Mouse (Mus musculus): ENCODE data around the gene Rps5. TPM values are rescaled to one million over a fixed set of nuclear protein-coding genes. Genes with fewer than 3 reads are reported as not detected.
"Not testable (repeated sequence)": the region's sequence is repeated elsewhere in the genome, so short reads cannot be mapped to it uniquely, and the experiment has no call there.

Rps5 gene
- 100 to 1,000 TPM; 498 to 510 TPM for total RNA-seq (2021)
- long read RNA-seq, experiment 1, transcript Rps5-201 (6 exons, 761 nt): major isoform, 394 of 433 reads
- long read RNA-seq, experiment 1, transcript Rps5-202 (6 exons, 794 nt): minor isoform, 5 of 433 reads
- long read RNA-seq, experiment 1, partial matches to known transcripts: 32 of 433 reads
- long read RNA-seq, experiment 1, other reads (novel, unspliced or antisense): 1 of 433 reads
- long read RNA-seq, experiment 2, transcript Rps5-201 (6 exons, 761 nt): major isoform, 271 of 295 reads
- long read RNA-seq, experiment 2, partial matches to known transcripts: 19 of 295 reads
- long read RNA-seq, experiment 2, other reads (novel, unspliced or antisense): 3 of 295 reads

DNA sequence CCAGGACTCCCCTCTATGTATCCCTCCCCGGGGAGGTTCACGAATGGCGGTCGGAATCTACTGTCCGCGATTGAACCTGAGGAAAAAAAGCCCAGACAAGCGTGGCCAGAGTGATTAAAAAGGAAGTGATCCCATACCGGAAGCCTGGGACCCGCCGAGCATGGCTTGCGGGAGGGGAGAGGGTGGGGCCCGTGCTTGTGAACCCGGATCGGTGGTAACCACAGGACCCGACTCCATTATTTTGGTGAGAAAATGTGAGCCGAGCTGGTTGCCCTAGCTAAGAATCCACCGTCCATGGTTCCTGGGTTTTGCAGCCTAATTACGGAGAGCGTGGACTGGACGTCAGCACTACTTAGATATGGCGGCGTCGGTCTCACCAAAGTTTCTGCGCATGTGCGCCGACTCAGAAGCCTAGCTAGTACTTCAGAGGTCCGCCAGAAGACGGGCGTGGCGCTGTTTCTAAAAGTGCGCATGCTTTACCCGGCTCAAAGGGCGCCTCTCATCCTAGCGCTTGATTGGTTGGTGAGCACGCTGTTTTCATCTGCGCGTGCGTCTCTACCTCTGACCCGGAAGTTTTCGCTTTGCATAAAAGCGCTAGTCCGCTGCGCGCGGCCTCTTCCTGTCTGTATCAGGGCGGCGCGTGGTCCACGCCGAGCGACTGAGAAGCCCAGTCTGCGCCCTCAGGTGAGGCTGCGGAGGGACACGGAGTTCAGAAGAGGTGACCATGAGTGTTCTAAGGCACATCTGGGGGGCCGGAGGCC lies at the start of gene Rps5:
TSS of gene Rps5 (plus strand) at position 586 of the 761 bp plus-strand sequence.
- DNase-seq: peak; percentile 97

DNA sequence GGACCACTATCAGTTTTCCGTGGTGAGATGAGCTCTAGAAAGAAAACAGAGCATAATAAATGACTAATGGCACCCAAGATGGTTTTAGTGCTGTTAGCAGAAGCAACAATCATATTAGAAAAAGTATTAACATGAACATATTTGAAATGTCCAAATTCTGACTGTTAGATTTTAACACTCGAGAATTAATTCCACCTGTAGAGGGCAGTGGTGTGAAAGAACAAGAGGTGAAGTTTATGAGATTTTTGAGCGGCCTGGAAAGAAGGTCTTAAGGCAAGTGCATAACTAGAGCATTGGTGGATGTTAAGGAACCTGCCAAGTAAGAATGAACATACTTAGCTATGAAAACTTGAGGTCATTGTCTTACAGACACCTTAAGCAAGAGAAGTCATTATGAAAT lies 47.8 kb upstream of the Rps5 start:
- no peak for DNase-seq

DNA sequence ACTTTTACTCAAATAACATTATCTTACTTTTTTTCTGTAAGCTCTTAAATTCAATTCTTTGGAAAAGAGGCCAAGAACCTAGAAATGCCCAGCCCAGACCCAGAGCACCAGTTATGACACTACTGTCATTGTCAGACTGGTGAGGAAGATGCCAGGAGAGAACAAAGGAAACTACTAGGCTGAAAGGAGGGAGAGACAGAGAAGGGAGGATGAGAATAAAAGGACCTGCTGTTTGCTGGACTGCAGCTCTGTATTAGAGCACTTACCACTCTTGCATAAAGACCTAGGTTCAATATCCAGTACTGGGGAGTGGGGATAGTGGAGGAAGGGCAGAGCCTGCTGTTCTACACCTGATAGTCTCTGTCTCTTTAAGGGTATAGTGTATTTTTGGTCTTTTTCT lies 42.1 kb upstream of the Rps5 start:
- DNase-seq: no peak

DNA sequence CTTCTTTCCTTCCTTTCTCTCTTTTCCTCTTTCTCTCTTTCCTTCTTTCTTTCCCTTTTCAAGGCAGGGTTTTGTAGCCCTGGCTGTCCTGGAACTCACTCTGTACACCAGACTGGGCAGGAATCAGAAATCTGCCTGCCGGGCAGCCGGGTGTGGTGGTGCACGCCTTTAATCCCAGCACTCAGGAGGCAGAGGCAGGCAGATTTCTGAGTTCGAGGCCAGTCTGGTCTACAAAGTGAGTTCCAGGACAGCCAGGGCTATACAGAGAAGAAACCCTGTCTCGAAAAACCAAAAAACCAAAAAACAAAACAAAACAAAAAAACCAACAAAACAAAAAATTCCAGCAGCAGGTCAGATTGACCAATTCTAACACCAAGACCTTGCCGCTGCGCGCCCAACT lies 41.6 kb upstream of the Rps5 start:
- not testable (repeated sequence) for DNase-seq

DNA sequence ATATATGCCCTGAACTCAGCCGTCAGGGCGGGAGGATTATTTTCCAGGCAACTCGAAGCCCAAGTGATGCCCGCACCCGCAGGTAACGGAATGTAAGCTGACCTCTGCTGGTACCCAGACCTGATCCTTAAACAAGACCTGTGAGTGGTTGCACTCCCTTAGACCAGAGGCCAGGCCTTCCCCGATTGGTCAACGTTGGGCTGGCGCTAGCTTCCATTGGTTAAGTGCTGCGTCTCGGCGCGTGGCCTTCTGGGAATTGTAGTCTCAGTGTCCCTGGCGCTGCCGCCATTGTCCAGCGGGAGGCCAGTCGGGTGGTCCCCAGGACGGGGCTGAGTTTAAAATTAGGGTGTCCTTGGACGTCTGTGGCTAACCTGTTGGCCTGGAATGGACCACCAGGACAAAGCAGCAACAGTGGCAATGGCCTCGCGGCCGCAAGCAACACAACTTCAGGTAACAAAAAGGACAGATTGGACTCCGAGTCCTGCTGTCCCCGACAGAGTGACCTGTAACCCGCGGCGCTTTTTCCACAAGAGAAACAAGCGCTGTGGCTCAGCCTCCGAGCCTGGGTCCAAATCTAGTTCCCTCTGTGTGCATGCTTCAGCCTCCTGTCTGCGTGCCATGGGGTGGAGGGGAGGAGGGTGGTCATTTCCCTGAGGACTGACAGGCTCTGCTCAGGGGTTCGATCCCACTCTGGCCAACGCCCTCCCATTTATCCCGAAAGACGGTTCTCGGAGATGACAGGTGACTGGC lies 41.0 kb upstream of the Rps5 start, which contains the start of gene Zfp128:
TSS of gene Zfp128 (plus strand) at position 267 of the 750 bp plus-strand sequence.
- DNase-seq: peak; percentile 92

DNA sequence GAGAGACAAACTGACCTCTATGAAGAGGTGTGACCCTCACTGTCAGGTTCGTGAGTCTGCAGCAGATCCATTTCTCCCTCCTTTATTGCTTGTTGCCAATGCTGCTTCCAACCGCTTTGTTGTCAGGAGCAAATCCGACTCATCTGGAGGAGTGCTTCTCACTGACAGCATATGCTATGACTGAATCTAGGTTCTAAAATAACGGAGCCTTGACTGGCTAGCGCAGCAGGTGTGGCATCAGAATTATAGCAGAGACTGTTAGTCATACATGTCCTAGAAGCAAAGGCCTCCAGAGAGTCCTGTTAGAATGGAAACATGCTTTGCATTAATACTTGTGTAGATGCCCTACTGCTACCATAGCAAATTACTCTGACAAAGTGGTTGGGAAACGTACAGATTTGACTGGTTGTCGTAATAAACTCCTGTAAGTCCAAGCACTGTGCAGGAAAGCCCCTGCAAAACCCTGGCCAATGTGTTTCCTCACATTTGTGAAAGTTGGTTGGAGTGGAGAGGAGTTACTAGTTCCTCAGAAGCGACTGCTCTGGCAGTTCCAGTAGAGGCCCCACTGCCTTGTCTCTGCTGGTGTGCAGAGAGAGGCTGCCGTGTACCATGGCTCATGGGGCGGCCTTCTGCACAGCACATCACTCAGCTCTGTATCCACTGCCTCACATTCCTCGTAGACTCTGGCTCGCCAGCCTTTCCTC lies 35.4 kb upstream of the Rps5 start:
- DNase-seq: no peak

DNA sequence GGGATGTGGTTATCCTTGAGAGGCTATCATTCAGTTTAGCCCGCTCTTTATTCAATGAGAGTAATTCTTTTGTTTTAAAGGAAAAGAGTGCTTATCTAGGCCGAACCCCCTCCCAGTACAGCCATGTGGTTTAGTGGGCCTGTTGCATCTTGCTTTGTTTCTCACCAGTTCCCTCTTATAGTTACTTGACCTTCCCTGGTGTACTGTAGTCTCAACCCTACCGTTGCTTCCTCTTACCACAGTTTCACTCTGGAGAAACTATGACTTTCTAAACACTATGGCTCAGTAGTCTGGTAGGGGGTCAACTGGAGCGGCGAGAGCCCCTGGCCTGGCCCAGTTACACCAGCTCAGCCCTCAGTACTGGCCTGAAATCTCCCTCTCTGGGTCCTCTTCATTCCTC lies 34.5 kb upstream of the Rps5 start:
- DNase-seq: no peak

DNA sequence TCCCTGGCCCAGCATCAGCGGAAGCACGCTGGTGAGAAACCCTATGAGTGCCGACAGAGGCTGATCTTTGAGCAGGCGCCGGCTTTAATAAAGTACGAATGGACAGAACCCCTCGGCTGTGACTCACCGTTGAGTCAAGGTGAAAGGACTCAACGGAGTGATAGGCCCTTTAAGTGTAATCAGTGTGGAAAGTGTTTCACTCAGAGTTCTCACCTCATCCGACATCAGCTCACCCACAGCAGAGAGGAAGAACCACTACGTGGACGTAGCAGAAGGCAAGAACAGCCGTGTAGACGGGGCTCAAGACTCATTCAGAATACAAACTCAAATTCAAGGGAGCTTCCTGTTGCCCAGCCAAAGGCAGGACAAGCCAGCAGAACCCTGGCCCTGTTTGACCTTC lies 31.2 kb upstream of the Rps5 start:
- no peak for DNase-seq

DNA sequence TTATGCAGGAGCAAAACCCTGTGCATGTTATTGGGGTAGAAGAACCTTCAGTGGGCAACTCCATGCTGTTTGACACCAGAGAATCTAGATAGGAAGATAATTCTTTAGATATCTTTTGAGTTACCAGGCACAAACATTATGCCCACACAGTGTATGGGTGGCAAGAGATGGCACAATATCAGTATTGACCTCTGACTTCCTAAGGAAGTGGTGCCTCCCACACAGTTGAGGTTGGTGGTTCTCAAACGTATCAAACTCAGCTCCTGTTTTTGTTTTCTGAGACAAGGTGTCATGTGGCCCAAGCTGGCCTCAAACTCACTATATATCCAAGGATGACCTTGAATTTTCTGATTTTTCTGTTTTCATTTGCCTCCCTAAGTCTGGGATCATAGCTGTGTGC lies 30.8 kb upstream of the Rps5 start:
- DNase-seq: no peak

DNA sequence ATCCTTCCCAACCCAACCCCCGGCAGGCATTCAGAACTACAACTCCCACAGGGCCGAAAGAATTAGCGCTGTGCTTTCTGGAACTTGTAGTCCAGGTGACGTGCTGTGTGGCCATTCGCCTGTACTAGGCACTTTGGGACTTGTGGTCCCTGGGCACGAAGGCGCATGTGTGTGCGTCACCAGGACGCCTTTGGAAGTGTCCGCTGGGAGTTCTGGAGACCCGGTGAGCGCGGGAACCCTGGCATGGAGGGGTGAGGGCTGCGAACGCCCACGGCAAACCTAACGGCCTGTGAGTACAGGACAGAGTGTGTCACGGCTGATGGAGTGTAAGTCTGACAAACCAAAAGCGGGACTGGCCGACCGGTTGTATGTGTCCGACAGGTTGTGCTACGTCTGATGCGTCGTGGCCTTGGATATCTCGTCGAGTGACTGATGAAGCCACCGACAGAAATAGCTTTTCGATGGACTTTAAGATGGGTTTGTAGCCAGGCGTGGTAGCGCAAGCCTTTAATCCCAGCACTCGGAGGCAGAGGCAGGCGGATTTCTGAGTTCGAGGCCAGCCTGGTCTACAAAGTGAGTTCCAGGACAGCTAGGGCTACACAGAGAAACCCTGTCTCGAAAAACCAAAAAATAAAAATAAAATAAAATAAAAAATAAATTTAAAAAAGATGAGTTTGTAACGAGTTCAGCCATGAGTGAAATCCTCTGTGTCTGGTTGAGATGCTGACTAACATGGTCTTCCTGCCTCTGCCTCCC lies 24.3 kb upstream of the Rps5 start, which contains the start of gene Zscan22:
TSS of gene Zscan22 (plus strand) at position 161 of the 756 bp plus-strand sequence.
- peak; percentile 90 for DNase-seq

DNA sequence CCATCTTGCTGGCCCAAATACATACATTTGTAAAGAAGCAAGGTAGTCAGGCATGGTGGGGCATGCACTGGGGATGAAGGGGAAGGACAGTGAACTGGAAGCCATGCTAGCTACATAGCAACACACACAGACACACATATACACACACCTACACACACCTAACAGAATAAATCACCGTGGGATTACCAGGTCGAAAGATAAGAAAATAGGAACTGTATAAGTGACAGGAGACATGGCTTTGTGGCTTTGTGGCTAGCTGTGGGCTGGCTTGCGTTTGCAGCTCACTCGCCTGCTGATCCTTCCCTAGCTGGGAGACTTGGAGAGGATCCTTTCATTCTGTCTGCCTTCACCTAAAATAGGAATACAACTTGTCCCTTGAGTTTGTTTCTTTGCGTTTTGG lies 20.6 kb upstream of the Rps5 start:
- DNase-seq: no peak

DNA sequence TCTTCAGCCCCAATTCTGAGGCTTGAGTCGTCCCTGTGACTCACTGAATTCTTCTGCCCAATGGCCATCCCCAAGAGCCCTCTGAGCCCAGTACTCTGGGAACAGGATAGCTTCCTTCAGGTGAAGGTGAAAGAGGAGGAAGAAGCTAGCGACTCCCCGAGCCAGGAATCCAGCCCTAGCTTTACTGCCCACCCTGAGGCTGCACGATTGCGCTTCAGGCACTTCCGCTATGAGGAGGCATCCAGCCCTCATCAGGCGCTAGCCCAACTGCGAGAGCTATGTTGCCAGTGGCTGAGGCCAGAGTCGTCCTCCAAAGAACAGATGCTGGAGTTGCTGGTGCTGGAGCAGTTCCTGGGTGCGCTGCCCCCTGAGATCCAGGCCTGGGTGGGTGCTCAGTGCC lies 18.5 kb upstream of the Rps5 start:
- DNase-seq: no peak

DNA sequence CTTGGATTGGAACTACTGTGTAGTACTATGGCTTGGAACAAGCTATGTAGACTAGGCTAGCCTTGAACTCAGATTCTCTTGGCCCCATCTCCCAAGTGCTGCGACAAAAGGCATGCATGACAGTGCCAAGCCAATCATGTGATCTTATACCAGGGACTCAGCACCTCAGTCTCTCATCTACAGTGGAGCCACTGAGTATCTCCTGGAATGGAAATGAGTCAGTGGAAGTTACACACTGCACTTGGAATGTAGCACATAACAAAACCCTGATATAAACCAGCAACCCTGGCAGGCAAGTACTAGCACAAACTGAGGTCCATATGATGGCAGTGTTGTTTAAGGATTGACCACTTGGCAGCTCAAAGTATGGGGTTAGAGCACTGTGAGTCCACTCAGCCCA lies 16.9 kb upstream of the Rps5 start:
- no peak for DNase-seq

DNA sequence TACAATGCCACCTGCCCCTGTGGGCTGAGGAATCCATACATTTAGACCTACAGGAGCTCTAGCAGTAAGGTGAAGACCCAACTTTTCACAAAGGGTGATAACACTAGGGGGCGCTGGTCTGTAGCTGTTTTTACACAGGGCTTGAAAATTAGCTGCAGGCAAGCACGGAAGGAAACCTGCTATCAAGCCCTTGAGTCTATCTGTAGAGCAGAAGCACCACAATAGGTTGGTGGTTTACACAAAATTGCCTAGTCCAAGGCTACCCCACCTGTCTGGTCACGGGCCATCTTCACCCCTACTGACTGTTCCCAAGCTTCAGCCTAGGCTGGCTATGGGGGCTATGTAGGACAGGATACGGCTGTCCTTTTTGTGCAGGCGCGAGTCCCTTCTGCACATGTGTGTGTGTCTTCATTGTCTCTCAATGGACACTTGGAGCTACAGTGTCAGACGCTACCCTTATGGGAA lies 12.6 kb upstream of the Rps5 start:
- peak; percentile 37 for DNase-seq

DNA sequence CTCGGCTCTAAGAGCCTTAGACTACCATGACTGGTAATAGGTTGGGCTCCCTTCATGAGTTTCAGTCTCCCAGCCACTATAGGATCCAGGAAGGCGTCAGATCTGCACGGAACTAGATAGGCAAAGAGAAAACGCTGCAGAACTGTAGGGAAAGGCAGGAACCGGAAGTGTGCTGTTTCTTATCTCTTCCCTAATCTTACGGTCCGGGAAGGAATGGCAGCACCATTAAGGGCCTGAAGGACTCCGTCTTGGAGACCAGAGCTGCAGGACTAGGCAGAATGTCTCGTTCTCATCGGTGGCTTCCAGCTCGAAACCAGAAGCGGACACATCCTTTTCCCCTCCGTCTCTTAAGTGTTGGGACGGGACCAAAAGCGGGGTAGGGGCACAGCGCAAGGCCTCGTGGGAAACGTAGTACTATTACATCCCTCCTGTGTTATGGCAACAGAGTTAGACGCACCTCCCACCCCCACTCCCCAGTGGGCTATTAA lies 11.9 kb upstream of the Rps5 start:
- peak; percentile 44 for DNase-seq

DNA sequence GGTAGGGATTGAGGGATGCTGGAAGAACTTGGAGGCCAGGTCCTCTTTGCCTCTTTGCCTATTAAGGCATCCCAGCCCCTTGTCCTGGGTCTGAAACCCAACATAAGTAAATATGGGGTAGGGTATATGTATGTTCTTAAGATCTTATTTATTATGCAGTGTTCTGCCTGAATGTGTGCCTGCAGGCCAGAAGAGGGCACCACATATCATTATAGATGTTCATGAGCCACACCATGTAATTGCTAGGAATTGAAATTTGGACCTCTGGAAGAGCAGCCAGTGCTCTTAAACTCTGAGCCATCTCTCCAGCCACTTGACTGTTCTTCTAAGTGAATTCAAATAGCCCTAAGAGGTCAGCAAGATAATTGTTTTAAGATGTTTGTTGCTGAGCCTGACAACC lies 8.5 kb upstream of the Rps5 start:
- DNase-seq: no peak

DNA sequence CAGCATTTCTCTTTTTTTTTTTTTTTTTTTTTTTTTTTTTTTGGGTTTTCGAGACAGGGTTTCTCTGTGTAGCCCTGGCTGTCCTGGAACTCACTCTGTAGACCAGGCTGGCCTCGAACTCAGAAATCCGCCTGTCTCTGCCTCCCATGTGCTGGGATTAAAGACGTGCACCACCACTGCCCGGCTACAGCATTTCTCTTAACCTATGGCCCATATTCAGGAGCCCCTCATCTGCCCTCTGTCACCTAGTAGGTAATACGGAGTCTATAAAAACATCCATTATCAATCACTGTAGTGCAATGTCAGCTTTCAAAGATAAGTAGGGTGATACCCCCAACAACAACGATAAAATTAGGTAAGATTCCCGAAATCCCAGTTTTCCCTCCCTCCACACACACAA lies 1.6 kb upstream of the Rps5 start:
- not testable (repeated sequence) for DNase-seq

DNA sequence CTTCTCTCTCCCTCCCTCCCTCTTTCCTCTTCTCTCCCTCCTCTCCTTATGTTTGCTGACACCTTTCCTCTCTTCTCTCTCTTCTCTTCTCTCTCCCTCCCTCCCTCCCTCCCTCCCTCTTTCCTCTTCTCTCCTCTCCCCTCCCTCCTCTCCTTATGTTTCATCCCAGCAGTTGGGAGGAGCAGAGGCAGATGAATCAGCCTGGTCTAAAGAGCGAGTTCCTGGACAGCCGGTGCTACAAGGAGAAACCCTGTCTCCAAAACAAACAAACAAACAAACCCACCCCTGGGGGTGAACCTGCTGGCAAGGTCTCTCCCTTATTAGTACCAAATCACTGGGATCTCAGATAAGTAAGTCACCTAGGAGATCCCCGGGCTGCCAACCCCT lies 779 bp upstream of the Rps5 start:
- no peak for DNase-seq

DNA sequence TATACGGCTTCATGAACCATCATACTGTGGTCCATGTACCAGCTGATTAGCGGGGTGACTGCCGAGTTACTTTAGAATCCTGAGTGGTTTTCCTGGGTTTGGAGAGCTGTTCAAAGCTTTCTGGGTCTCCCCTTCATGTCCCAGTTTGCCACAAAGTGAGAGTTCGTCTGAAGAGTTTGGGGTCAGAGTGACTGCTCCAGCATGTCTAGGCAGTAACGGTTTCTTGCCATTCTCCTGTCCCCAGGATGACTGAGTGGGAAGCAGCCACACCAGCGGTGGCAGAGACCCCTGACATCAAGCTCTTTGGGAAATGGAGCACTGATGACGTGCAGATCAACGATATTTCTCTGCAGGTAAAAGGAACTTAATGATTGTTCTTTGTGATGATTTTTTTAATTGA lies 639 bp downstream of the Rps5 start:
- DNase-seq: no peak

DNA sequence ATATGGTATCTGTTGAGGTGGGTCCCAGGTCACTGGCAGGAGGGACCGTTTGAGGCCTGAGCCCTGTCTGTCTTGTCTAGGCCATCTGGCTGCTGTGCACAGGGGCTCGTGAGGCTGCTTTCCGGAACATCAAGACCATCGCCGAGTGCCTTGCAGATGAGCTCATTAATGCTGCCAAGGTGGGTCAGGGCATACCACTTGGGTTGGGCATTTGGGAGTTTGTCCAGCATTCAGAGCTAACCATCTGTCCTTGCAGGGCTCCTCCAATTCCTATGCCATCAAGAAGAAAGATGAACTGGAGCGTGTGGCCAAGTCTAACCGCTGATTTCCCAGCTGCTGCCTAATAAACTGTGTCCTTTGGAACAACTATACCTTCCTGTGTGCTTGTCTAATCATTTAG lies 4.2 kb downstream of the Rps5 start:
- DNase-seq: no peak

DNA sequence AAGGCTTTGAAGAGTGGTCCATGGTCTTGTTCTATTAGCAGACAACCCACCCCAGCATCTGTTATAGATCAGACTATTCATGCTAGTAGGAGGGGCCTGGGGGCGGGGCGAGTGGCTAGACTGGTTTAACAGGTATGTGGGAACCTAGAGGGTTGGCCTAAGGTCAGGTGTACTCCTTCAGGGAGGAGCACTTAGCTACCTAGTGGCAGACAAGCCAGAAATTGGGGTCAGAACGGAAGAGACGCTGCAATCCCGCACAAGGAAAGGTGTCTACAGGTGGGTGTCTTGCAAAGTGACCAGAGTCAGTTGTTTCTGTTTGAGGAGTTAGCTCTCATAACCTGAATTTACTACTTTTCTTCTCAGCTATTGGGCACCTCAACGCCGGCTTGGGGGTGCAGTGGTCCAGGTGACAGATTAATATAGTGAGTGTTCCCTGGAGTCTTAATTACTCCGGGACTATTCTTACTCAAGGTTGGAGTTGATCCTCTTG lies 5.1 kb downstream of the Rps5 start, which contains the start of gene Rnf225:
TSS of gene Rnf225 (plus strand) at position 226 of the 490 bp plus-strand sequence.
- DNase-seq: no peak

All from gastrocnemius, postnatal 25 days (tissue).